Mouse (Mus musculus): ENCODE results near the gene Gkn3. TPM values are rescaled to one million over a fixed set of nuclear protein-coding genes. Genes with fewer than 3 reads are reported as not detected.

Gene Gkn3
- total RNA-seq (2021) (1 to 10 TPM; 1.7 to 2.1 TPM), polyA plus RNA-seq (2012; rRNA removed) (1.9 and 4.4 TPM in 2 replicates)
- long read RNA-seq, partial matches to known transcripts = 0 of 1 reads
- long read RNA-seq, other reads (novel, unspliced or antisense) = 0 of 1 reads

- intact Hi-C loops (cut with DNase I) = no loop called here
- H3K9ac ChIP-seq (ENCODE audit: low read depth, low read length) = no peak within 1 kb of the TSS
- H3K27me3 ChIP-seq (ENCODE audit: control insufficient read depth, insufficient read depth, low read length) = no peaks in the 10 kb centered on the region
- DNase-seq = no peak
- H3K79me2 ChIP-seq (replicated peaks; ENCODE audit: control insufficient read depth, insufficient read depth, low read length) = no peaks in the 10 kb centered on the region
- no peak within 1 kb of the TSS for H3K27ac ChIP-seq
- no peaks in the 10 kb centered on the region for H3K4me1 ChIP-seq (ENCODE audit: control insufficient read depth, insufficient read depth, low read length)
- WGBS = 39% methylated on average over 7 of the region's 7 CpGs
- H3K4me3 ChIP-seq = no peak within 1 kb of the TSS
- H3K36me3 ChIP-seq (ENCODE audit: control insufficient read depth, insufficient read depth, low read length) = no peaks in the 10 kb centered on the region
- TF ChIP-seq POLR2A (IDR thresholded peaks at IDR 0.05; ENCODE audit: insufficient read depth, low read depth, low read length) (no peak), EP300 (IDR thresholded peaks at IDR 0.05; ENCODE audit: insufficient read depth, low read depth, low read length) (no peak), CTCF (IDR thresholded peaks at IDR 0.05) (no peak)
These were observed at the start of gene Gkn3 for GRCm38 (mm10) chr6:87388877-87389276. Gkn3 (minus strand) TSS chr6:87388935.

GRCm38 (mm10) chr6:87436745-87437144, 48.0 kb upstream of the Gkn3 start:
- Histone ChIP-seq H3K9ac (ENCODE audit: low read depth, low read length) (no peak overlapping the region), H3K4me1 (ENCODE audit: control insufficient read depth, insufficient read depth, low read length) (no peaks in the 10 kb centered on the region; the same call in 1 of the 2 replicates), H3K79me2 (replicated peaks; ENCODE audit: control insufficient read depth, insufficient read depth, low read length) (no peaks in the 10 kb centered on the region), H3K36me3 (ENCODE audit: control insufficient read depth, insufficient read depth, low read length) (no peaks in the 10 kb centered on the region), H3K27ac (no peak overlapping the region), H3K4me3 (no peak overlapping the region), H3K27me3 (ENCODE audit: control insufficient read depth, insufficient read depth, low read length) (no peaks in the 10 kb centered on the region)
- TF ChIP-seq EP300 (IDR thresholded peaks at IDR 0.05; ENCODE audit: insufficient read depth, low read depth, low read length) (no peak), POLR2A (IDR thresholded peaks at IDR 0.05; ENCODE audit: insufficient read depth, low read depth, low read length) (no peak), CTCF (IDR thresholded peaks at IDR 0.05) (no peak)
- intact Hi-C loops (cut with DNase I) = no loop called here
- DNase-seq = no peak
- WGBS = 43% methylated on average over 8 of the region's 8 CpGs

- H3K79me2 ChIP-seq (replicated peaks; ENCODE audit: control insufficient read depth, insufficient read depth, low read length) = no peaks in the 10 kb centered on the region
- 95% methylated on average over 2 of the region's 3 CpGs for WGBS
- H3K27ac ChIP-seq = no peak overlapping the region
- no peak overlapping the region for H3K9ac ChIP-seq (ENCODE audit: low read depth, low read length)
- TF ChIP-seq POLR2A (IDR thresholded peaks at IDR 0.05; ENCODE audit: insufficient read depth, low read depth, low read length) (no peak), EP300 (IDR thresholded peaks at IDR 0.05; ENCODE audit: insufficient read depth, low read depth, low read length) (no peak), CTCF (IDR thresholded peaks at IDR 0.05) (no peak)
- no peaks in the 10 kb centered on the region for H3K36me3 ChIP-seq (ENCODE audit: control insufficient read depth, insufficient read depth, low read length)
- H3K27me3 ChIP-seq (ENCODE audit: control insufficient read depth, insufficient read depth, low read length) = no peaks in the 10 kb centered on the region; the same call in 1 of the 2 replicates
- DNase-seq = no peak
- H3K4me3 ChIP-seq = no peak overlapping the region
- H3K4me1 ChIP-seq (ENCODE audit: control insufficient read depth, insufficient read depth, low read length) = no peaks in the 10 kb centered on the region
- intact Hi-C loops (cut with DNase I) = no loop called here
These were observed 47.1 kb upstream of the Gkn3 start for GRCm38 (mm10) chr6:87435791-87436190.

GRCm38 (mm10) chr6:87428487-87429044, 39.8 kb upstream of the Gkn3 start, which contains the start of gene Bmp10:
Bmp10 (plus strand) TSS chr6:87428994.
- Histone ChIP-seq H3K9ac (ENCODE audit: low read depth, low read length) (no peak within 1 kb of the TSS), H3K4me1 (ENCODE audit: control insufficient read depth, insufficient read depth, low read length) (peaks cover 1% of the 10 kb centered on the region), H3K36me3 (ENCODE audit: control insufficient read depth, insufficient read depth, low read length) (no peaks in the 10 kb centered on the region), H3K27ac (no peak within 1 kb of the TSS), H3K27me3 (ENCODE audit: control insufficient read depth, insufficient read depth, low read length) (no peaks in the 10 kb centered on the region; the same call in 1 of the 2 replicates), H3K4me3 (no peak within 1 kb of the TSS), H3K79me2 (replicated peaks; ENCODE audit: control insufficient read depth, insufficient read depth, low read length) (no peaks in the 10 kb centered on the region)
- WGBS = 54% methylated on average over 7 of the region's 7 CpGs
- intact Hi-C loops (cut with DNase I) = no loop called here
- no peak for DNase-seq
- TF ChIP-seq EP300 (IDR thresholded peaks at IDR 0.05; ENCODE audit: insufficient read depth, low read depth, low read length) = no peak
- no peak for TF ChIP-seq CTCF (IDR thresholded peaks at IDR 0.05)
- no peak for TF ChIP-seq POLR2A (IDR thresholded peaks at IDR 0.05; ENCODE audit: insufficient read depth, low read depth, low read length)

GRCm38 (mm10) chr6:87427616-87428015, 38.9 kb upstream of the Gkn3 start:
- no peak overlapping the region for H3K9ac ChIP-seq (ENCODE audit: low read depth, low read length)
- H3K27ac ChIP-seq = no peak overlapping the region
- H3K79me2 ChIP-seq (replicated peaks; ENCODE audit: control insufficient read depth, insufficient read depth, low read length) = no peaks in the 10 kb centered on the region
- DNase-seq = no peak
- 54% methylated on average over 8 of the region's 8 CpGs for WGBS
- intact Hi-C loops (cut with DNase I) = no loop called here
- H3K27me3 ChIP-seq (ENCODE audit: control insufficient read depth, insufficient read depth, low read length) = no peaks in the 10 kb centered on the region; the same call in 1 of the 2 replicates
- peaks cover 1% of the 10 kb centered on the region for H3K4me1 ChIP-seq (ENCODE audit: control insufficient read depth, insufficient read depth, low read length)
- H3K36me3 ChIP-seq (ENCODE audit: control insufficient read depth, insufficient read depth, low read length) = no peaks in the 10 kb centered on the region
- no peak overlapping the region for H3K4me3 ChIP-seq
- TF ChIP-seq CTCF (IDR thresholded peaks at IDR 0.05) = no peak
- no peak for TF ChIP-seq POLR2A (IDR thresholded peaks at IDR 0.05; ENCODE audit: insufficient read depth, low read depth, low read length)
- TF ChIP-seq EP300 (IDR thresholded peaks at IDR 0.05; ENCODE audit: insufficient read depth, low read depth, low read length) = no peak

- no peak overlapping the region for H3K4me3 ChIP-seq
- DNase-seq = no peak
- H3K36me3 ChIP-seq (ENCODE audit: control insufficient read depth, insufficient read depth, low read length) = no peaks in the 10 kb centered on the region
- TF ChIP-seq CTCF (IDR thresholded peaks at IDR 0.05) (no peak), EP300 (IDR thresholded peaks at IDR 0.05; ENCODE audit: insufficient read depth, low read depth, low read length) (no peak), POLR2A (IDR thresholded peaks at IDR 0.05; ENCODE audit: insufficient read depth, low read depth, low read length) (no peak)
- H3K4me1 ChIP-seq (ENCODE audit: control insufficient read depth, insufficient read depth, low read length) = peaks cover 3% of the 10 kb centered on the region
- no peaks in the 10 kb centered on the region for H3K79me2 ChIP-seq (replicated peaks; ENCODE audit: control insufficient read depth, insufficient read depth, low read length)
- H3K27ac ChIP-seq = no peak overlapping the region
- no peak overlapping the region for H3K9ac ChIP-seq (ENCODE audit: low read depth, low read length)
- intact Hi-C loops (cut with DNase I) = no loop called here
- 55% methylated on average over 5 of the region's 5 CpGs for WGBS
- no peaks in the 10 kb centered on the region; the same call in 1 of the 2 replicates for H3K27me3 ChIP-seq (ENCODE audit: control insufficient read depth, insufficient read depth, low read length)
These were observed 38.2 kb upstream of the Gkn3 start for GRCm38 (mm10) chr6:87426954-87427353.
